Mouse (Mus musculus) lung, adult 2 months (tissue): Measurements from ENCODE around the gene Hoxd10. TPM values are rescaled to one million over a fixed set of nuclear protein-coding genes. Genes with fewer than 3 reads are reported as not detected.
A peak's percentile ranks its signal among the peaks of the same experiment; 100 is the strongest.

Experiments used
- DNase-seq: peaks from one replicate; pipeline ENCODE4 v3.0.0; 2022
- H3K4me1 ChIP-seq: fragments of 200-500 bp; 2 replicates; pipeline ENCODE4 v1.6.1; 2011; ENCODE audit warnings: low read length; ENCODE audit not compliant: control insufficient read depth, insufficient read depth
- H3K4me3 ChIP-seq: fragments of 200-500 bp; replicated peaks from 2 replicates; pipeline ENCODE3; 2011; ENCODE audit warnings: low read depth, mild to moderate bottlenecking, control low read depth, low read length; ENCODE audit errors: extremely low read depth
- CTCF ChIP-seq: fragments of 200-500 bp; IDR thresholded peaks from 2 replicates; pipeline ENCODE4 v1.5.1; 2011; ENCODE audit warnings: mild to moderate bottlenecking, low read length, control low read depth; ENCODE audit not compliant: insufficient read depth
- POLR2A ChIP-seq: fragments of 200-500 bp; IDR thresholded peaks from 2 replicates; pipeline ENCODE4 v1.6.1; 2011; ENCODE audit warnings: low read depth, mild to moderate bottlenecking, control low read depth, low read length, borderline replicate concordance; ENCODE audit errors: extremely low read depth
- WGBS: fragments of 180-500 bp; shearing (Covaris S2); methylation state at CpG from one replicate; pipeline ENCODE4 v1.1.7; 2018; 5-methylcytosine and 5-hydroxymethylcytosine counted together
- polyA plus RNA-seq: library from polyadenylated mRNA; depleted of rRNA; stranded (reverse); fragments of >200 nt; gene quantifications from 2 replicates; pipeline ENCODE4 v1.2.3, GENCODE M21; 2012

Gene Hoxd10
- polyA plus RNA-seq, 1 experiment, result not detected

GRCm38 (mm10) chr2:74715504-74716241 is 23.9 kb downstream of the Hoxd10 start:
- Histone ChIP-seq H3K4me3 (peak overlapping the region; percentile 18), H3K4me1 (no peaks in the 10 kb centered on the region)
- DNase-seq, result peak; percentile 70
- 5% methylated on average over 26 of the region's 26 CpGs for WGBS
- TF ChIP-seq CTCF (peak; percentile 84), POLR2A (no peak)

- 24% methylated on average over 2 of the region's 2 CpGs for WGBS
- TF ChIP-seq POLR2A (no peak), CTCF (no peak)
- DNase-seq, result no peak
- H3K4me1 ChIP-seq, result no peaks in the 10 kb centered on the region
- no peak overlapping the region for H3K4me3 ChIP-seq
These were observed 28.7 kb downstream of the Hoxd10 start for GRCm38 (mm10) chr2:74720384-74720783.

- H3K4me3 ChIP-seq, result no peak overlapping the region
- WGBS, result 27% methylated on average over 5 of the region's 5 CpGs
These were observed 29.3 kb downstream of the Hoxd10 start for GRCm38 (mm10) chr2:74720955-74721491.

DNA sequence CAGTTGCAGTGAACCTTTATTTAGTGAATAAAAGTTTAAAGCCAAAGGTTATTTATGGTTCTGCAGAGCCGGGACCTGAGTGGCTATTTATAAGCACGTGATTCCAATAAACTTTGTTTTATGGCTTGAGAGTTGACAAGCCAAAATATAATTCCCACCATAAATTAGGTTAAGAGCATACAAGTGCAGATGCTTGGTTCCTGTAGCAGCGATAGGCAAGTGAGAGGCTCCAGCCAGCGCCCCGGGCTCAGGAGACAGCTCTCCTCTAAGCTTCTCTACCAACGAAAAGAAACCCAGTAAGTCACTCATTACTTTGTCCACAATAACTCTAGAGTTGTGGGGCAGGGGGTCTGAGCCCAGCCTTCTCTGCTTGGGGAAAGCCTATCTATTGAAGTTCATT is 30.2 kb downstream of the Hoxd10 start:
- TF ChIP-seq CTCF (no peak), POLR2A (no peak)
- 15% methylated on average over 6 of the region's 6 CpGs for WGBS
- Histone ChIP-seq H3K4me3 (no peak overlapping the region), H3K4me1 (no peaks in the 10 kb centered on the region)
- no peak for DNase-seq

More at GRCm38 (mm10) chr2:74720955-74721491, 29.3 kb downstream of the Hoxd10 start:
- H3K4me1 ChIP-seq, result no peaks in the 10 kb centered on the region
- no peak for DNase-seq
- no peak for TF ChIP-seq CTCF
- no peak for TF ChIP-seq POLR2A

- no peak for DNase-seq
- Histone ChIP-seq H3K4me3 (no peak overlapping the region), H3K4me1 (no peaks in the 10 kb centered on the region)
- TF ChIP-seq CTCF (no peak), POLR2A (no peak)
- WGBS, result 17% methylated on average over 8 of the region's 8 CpGs
These were observed 31.2 kb downstream of the Hoxd10 start for GRCm38 (mm10) chr2:74722949-74723348.

- 44% methylated on average over 7 of the region's 7 CpGs for WGBS
- DNase-seq, result no peak
- no peak overlapping the region for H3K4me3 ChIP-seq
- no peaks in the 10 kb centered on the region for H3K4me1 ChIP-seq
- no peak for TF ChIP-seq CTCF
- TF ChIP-seq POLR2A, result no peak
These were observed 32.7 kb downstream of the Hoxd10 start for GRCm38 (mm10) chr2:74724244-74725015.

GRCm38 (mm10) chr2:74725171-74725570 is 33.4 kb downstream of the Hoxd10 start:
- WGBS, result 18% methylated on average over 17 of the region's 17 CpGs
- no peak overlapping the region for H3K4me3 ChIP-seq
- no peaks in the 10 kb centered on the region for H3K4me1 ChIP-seq
- DNase-seq, result no peak
- TF ChIP-seq POLR2A, result no peak
- no peak for TF ChIP-seq CTCF

GRCm38 (mm10) chr2:74726551-74726950 is 34.8 kb downstream of the Hoxd10 start, which contains the start of gene Gm28230:
Gene Gm28230 (plus strand): TSS chr2:74726728.
- 21% methylated on average over 5 of the region's 5 CpGs for WGBS
- H3K4me3 ChIP-seq, result no peak within 1 kb of the TSS
- DNase-seq, result no peak

DNA sequence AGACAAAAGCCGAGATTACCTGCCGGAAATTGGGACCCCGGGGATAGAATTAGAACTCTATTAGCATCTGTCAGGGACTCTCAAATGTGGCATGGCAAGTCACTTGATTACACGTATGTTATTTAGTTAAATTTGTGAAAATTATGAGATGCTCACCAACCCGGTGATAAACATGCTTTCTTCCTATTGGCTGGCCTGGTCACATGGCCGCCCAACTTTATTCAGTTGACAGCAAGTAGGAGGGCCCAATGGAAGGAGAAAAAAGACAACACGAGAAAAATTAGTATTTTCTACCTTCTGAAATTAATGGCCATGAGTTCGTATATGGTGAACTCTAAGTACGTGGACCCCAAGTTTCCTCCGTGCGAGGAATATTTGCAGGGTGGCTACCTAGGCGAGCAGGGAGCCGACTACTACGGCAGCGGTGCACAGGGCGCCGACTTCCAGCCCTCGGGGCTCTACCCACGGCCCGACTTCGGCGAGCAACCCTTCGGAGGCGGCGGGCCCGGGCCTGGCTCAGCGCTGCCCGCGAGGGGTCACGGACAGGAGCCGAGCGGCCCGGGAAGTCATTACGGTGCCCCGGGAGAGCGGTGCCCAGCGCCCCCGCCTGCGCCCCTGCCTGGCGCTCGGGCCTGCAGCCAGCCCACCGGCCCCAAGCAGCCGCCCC is 35.4 kb downstream of the Hoxd10 start:
- Histone ChIP-seq H3K4me3 (no peak overlapping the region), H3K4me1 (no peaks in the 10 kb centered on the region)
- no peak for DNase-seq
- TF ChIP-seq POLR2A (no peak), CTCF (no peak)
- 4% methylated on average over 42 of the region's 43 CpGs for WGBS

More at GRCm38 (mm10) chr2:74726551-74726950, 34.8 kb downstream of the Hoxd10 start, which contains the start of gene Gm28230:
- no peaks in the 10 kb centered on the region for H3K4me1 ChIP-seq
- TF ChIP-seq CTCF (no peak), POLR2A (no peak)
